Mouse (Mus musculus) heart, postnatal 36 days (tissue): ENCODE results near the gene Slc12a8. TPM values are rescaled to one million over a fixed set of nuclear protein-coding genes. Genes with fewer than 3 reads are reported as not detected.
"Not testable (repeated sequence)": the region's sequence is repeated elsewhere in the genome, so short reads cannot be mapped to it uniquely, and the experiment has no call there.

Experiments used
- DNase-seq, 2 experiments: peaks; one replicate each; pipeline ENCODE4 v3.0.0; 2021 to 2022
- intact Hi-C: fragments of 180-260 bp; cut with DNase I; formaldehyde crosslinking; loops from one replicate; pipeline ENCODE4 v1.15.1; 2025
- total RNA-seq, 2 experiments: library from RNA; stranded (reverse); gene quantifications; 2 replicates each; pipeline ENCODE4 v1.2.3; 2021

The Slc12a8 gene
- total RNA-seq, result under 1 TPM; 0.43 to 0.44 TPM

DNA sequence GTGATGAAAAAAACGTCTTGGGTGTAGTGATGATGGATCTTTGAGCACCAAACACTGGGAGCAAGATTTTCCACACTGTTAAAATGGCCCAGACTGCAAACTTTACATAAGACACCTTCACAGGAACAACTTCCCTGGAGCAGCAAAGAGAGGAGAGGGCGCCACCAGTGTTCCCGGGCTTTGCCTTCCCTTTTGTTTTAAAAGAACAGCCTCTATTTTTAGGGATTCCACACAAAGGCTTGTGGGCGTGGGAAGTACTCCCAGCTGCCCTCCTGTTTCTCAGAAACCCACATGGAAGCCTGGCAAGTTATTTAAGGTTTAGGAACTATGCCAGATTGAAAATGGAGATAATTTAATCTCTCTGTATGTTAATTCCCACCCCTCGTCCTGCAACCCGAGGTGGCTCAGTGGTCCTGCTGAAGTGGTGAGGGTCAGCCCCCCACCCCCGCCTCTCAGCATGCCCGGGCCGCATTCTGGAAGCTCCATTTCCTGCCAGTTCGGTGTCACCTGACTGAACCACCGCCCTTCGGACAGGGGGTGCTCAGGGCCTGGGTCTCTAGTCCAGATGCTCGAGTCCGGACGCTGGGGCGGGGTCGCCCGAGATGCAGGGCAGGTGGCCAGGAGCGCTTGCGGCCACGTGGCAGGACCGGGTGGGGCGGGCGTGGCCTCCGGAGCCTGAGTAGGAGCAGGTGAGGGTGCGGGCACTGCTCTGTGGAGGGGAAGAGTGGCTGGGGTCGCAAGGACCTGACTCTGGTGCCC is at the start of gene Slc12a8:
Slc12a8 (plus strand) TSS at position 522 of the 759 bp plus-strand sequence.
- intact Hi-C loops, result no loop called here

DNA sequence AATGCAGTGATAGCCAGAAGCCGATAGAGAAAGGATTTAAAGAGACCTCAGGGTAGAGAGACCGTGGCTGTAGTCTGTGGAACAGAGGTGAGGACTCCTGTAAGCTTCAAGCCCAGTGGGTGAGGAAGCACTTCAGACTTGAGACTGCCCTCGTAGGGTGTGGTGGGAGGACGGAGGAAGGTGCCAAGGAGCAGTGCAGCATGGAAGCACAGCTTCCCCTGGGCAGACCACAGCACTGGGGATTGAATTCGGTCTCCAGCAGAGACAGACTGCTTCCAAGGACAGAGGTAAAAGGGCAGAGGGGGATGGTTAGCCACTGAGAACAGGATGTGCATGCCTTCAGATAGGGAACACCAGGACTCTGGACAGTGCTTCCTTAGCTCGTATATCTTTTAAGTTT is 49.7 kb upstream of the Slc12a8 start:
- intact Hi-C loops, result no loop called here

More for the DNA sequence above, at the start of gene Slc12a8:
- peak; percentile 14 to 26 for DNase-seq

DNA sequence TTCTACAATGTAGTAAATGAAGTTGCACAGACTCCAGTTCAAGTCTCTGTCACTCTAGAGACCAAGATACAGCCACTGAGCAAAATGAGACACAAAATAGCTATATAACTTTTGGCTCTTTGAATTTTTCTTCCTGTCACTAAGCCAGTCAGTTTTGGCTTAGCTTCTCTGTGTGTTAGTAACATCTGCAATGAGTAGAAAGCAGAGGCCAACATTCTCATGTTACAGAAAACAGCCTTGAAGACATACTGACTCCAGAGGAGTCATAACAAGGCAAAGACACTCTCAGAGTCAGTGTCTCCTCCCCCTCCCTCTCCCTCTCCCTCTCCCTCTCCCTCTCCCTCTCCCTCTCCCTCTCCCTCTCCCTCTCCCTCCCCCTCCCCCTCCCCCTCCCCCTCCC is 47.2 kb upstream of the Slc12a8 start:
- DNase-seq, result no peak
- intact Hi-C loops, result no loop called here

More for the DNA sequence above, 49.7 kb upstream of the Slc12a8 start:
- no peak for DNase-seq

DNA sequence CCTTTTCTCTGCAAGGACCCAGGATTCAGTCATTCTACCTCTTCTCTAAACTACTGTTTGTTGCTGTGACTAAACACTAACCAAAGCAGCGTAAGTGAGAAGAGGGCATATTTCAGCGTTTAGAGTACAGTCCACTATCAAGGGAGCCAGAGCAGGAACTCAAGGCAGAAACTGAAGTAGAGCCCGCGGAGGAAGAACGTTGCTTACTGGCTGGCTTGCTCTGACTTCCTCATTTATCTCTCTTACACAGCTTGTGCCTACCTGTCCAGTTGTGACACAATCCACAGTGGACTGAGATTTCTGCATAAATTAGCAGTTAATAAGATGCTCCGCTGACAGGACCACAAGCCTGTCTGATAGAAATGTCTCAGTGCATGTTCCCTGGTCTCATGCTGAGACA is 42.7 kb upstream of the Slc12a8 start:
- intact Hi-C loops, result no loop called here
- no peak for DNase-seq

DNA sequence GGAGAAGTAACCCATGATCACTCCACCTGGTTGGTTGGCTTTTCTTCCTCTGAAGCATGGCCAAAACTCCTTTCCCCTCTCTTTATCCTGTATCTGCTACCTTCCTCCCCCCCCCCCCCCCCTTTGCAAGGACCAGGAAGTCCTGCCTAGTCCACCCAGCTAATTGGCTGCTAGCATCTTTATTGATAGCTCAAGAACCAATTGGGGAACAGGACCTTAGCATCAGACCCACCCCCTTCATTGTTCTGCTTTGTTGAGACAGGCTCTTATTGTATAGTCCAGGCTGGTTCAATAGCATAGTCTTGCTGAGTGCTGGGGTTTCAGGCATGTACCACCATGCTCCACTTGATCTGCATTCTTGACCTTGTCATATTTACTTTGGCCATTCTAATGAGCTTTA is 37.2 kb upstream of the Slc12a8 start:
- intact Hi-C loops, result loop anchor here (5.0 kb wide), 2 partner anchors 98 to 143 kb away; partner anchors contain the start of gene Zfp148
- no peak for DNase-seq

DNA sequence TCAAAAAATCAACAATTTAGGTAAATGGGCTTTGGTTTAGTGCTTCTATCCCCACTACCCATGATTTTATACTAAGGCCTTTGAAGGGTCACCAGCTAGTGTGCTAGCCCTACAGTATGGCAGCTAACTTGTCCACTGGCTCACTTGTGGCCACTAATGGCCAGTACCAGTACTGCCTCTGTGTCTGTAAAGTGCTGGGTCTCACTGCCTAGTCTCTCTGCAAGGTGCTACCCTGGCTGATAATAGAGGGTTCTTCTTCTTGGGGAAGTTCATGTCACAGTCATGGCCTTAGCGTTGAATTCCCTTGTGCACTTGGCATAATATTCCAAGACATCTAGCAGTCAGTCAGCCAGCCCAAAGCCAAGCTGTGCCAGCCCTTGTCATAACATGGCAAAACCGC is 36.0 kb upstream of the Slc12a8 start:
- DNase-seq, result peak; percentile 24 to 40
- intact Hi-C loops, result loop anchor here (5.0 kb wide), 1 partner anchor 144 kb away; no protein-coding TSS in a partner anchor

DNA sequence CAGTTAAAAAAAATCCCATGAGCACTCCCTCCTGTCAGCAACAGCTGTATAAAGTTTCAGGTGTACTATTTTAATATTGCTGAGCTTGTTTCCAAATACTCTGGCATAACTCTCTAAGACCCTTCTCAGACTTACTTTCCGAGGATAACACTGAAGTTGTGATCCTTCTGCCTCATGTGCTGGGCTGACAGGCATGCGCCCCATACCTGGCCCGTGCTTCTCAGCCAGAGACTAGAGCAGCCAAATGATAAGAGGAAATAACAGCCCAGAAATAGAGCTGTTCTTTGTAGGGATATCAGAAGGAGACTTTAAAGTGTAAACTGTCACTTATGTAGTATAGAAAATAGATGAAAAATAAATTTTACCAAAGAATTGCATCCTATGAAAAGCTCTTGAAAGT is 34.8 kb upstream of the Slc12a8 start:
- intact Hi-C loops, result loop anchor here (5.0 kb wide), 1 partner anchor 145 kb away; no protein-coding TSS in a partner anchor
- DNase-seq, result no peak

DNA sequence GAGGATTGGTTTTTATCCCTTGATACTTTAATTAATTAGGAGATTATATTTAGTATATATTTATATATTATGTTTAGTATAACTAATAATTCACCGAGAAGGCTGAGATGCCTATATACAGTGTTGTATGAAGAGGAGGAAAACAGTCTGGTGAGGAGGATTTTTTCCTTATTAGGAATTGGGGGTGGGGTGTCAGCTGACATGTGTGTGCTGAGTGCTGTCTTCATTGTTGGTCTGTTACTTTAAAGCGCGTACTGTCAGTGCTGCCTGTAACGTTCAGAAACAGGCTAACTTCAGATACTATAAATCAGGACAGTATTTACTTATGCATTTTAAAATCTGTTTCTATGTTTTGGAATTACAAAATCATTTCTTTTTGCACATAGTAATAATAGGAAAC is 29.4 kb upstream of the Slc12a8 start:
- intact Hi-C loops, result no loop called here
- no peak for DNase-seq

DNA sequence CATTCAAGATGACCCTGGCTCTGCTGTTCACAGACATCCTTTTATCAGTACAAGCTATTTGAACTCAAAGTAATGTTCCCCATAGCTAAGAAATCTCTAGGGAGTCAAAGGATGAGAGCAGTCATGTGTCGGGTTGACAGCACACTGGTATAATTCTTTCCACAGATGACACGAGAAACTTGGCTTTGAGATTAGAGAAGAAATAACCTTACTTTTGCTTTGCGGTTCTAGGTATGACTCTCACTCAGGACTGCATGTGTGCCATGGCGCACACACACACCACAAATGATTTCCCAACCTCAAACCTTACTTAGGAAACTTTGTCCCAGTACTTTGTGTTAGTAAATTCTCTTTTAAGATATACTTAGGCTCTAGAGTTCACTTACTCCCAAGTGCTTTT is 22.8 kb upstream of the Slc12a8 start:
- intact Hi-C loops, result no loop called here
- no peak for DNase-seq

DNA sequence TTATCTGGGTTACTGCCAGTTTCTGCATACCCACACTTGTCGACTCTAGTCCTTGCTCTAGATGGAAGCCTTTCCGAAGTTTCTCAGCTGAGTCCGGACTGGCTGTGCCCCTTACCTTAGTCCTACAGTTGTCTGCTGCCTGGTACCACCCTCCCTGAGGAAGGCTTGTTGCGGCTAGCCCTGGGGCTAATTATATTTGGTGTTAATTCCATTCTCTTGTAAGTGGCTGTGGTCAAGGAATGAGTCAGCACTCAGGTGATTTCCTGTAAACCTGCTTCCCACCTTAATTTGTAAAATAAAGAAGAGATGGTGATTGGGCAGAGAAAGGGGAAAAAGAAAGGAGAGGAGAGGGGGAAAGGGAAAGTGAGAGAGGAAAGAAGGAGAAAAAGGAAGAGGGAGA is 9.0 kb upstream of the Slc12a8 start:
- no peak for DNase-seq
- intact Hi-C loops, result no loop called here

DNA sequence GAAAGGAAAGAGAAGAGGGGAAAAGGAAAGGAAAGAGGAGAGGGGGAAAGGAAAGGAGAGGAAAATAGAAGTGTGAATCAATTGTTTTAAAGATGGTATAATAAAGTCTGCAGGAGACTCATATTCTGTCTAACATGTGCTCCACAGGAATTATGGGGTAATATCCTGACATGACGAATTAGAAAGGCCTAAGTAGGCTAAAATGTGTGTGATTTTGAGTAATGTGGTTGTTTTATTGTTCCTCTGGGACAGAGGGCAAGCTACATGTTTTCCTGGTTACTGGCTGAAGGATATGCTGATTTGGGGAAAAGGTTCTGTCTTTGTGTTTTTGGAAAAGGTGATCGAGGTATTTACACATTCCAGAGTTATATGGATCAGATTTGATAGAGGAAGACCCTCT is 7.9 kb upstream of the Slc12a8 start:
- DNase-seq, intact Hi-C loops: not testable (repeated sequence)

DNA sequence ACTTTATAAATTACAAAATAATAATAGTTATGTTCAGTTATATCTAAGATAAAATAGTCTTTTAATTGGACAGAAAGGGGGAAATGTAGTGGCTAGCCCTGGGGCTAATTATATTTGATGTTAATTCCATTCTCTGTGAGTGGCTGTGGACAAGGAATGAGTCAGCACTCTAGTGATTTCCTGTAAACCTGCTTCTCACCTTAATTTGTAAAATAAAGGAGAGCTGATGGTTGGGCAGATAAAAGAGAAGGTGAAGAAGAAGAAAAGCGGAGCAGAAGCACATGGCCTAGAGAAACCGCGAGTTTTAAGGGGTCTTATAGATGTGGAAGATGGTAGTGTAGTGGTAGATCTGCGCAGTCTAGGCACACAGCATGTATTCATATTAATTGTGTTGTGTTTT is 6.3 kb upstream of the Slc12a8 start:
- intact Hi-C loops, result not testable (repeated sequence)

DNA sequence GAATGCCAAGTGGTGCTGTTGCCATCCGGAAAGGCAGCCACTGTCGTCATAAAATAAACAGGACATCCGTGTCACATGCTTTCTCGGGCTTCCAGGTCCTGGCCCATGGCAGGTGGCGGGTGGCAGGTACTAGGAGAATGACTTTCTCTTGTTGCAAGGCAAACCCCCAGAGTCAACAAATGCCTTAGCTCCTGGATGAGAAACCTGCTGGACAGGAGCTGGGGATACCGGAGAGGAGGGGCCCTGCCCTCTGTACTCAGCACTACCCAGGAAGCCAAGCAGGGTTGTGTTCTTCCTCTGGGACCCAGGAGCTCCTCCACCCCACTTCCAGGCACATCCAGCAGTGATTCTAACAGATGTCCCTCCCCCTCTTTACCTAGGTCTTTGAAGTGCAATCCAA is 4.6 kb upstream of the Slc12a8 start:
- intact Hi-C loops, result no loop called here
- DNase-seq, result no peak

More for the DNA sequence above, 6.3 kb upstream of the Slc12a8 start:
- not testable (repeated sequence) for DNase-seq

DNA sequence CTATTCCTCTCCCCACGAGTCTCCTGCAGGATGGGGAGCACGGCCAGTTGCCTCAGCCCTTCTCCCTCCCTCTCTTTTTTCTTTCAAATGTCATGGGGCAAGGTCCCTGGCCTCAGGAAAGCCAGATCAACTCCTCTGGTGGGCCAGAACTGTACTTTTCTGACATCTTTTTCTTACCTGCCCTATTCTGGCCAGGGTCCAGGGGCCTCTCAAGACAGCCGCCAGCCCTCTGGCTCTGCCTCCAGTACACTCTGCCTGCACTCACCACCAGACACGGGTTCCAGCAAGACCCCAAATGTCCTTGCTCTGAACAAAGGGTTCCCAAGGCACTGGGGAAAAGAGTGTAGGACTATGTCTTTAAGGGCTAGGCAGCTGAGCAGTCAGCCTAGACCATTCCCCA is 499 bp downstream of the Slc12a8 start:
- intact Hi-C loops, result no loop called here
- DNase-seq, result no peak

DNA sequence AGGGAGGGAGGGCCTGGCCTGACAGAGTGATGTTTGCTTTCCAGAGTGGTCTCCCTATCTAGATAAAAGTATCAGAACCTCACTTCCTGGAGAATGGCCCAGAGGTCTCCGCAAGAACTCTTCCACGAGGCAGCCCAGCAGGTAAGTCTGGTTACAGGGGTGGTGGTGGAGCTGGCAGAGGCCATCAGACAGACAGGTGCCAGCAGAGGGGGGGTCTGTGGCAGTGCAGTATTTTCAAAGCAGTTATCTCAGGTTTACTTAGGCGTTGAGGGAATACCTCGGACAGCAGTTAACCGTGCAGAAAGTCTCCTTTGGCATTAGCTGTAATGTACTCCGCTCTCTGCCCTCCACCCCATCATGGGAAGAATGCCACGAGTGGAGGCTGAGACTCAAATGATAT is 1.1 kb downstream of the Slc12a8 start:
- DNase-seq, result no peak
- intact Hi-C loops, result no loop called here

DNA sequence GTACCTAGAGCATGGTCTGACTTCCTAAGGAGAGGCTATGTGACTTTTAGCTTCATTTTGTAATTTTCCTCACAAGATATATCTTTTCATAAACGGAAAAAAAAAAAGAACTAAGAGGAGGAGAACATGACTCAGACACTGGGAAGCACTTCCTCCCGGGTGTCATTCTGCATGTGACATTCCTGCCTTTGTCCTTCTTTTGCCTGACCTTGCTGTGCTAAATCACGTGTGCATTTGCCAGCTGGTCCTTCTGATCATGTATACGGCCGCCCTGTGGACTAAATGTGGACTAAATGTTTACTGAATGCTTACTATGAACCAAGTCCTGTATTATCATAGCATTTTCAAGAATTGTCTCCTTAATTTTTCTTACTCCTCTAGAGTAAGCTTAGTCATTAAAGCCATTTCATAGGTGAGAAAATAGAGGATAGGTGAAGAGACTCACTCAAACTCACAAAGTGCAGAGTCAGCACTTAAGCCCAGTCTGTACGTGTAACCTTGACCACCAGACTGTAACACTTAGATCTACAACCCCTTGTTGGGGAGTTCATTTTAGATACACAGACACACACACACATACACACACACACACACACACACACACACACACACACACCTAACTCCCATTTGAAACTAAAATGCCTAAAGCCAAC is 2.9 kb downstream of the Slc12a8 start:
- intact Hi-C loops, result no loop called here
- no peak for DNase-seq

DNA sequence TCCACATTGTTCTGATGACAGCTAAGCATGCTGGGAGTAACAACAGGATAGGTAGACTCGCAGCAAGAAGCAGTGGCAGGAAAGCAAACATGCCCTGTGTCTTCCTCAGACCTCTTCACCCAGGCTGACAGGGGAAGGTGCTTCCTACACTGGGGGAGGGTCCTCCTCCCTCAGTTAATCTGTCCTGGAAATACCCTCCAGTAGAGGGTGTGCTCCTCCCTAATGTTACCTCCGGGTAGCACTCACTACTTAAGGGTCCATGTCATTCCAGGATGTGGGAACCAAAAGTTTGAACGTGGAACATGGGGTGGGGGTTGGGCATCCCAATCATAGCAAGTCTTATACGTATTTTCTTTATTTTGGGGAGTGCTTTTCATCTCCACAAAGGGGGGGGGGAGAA is 5.4 kb downstream of the Slc12a8 start:
- DNase-seq, result no peak
- intact Hi-C loops, result no loop called here

DNA sequence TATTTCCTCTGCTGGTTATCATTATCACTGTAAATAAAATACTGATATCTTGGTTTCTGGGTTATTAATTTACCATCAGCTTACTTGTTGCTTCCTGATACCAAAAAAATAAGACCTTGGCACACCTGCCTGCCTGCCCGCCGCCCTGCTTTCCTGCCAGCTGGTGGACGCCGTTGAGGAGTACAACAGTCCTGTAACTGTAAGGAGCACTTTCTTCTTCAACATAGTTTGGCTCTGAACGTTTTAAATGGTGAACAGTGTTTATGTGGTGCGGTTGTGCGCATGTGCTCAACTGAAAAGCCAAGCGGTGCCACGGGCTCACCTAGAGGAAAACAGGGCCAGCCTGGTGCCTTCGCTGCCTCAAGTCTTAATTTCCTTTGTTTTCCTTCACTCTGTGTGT is 6.4 kb downstream of the Slc12a8 start:
- no peak for DNase-seq
- intact Hi-C loops, result no loop called here

DNA sequence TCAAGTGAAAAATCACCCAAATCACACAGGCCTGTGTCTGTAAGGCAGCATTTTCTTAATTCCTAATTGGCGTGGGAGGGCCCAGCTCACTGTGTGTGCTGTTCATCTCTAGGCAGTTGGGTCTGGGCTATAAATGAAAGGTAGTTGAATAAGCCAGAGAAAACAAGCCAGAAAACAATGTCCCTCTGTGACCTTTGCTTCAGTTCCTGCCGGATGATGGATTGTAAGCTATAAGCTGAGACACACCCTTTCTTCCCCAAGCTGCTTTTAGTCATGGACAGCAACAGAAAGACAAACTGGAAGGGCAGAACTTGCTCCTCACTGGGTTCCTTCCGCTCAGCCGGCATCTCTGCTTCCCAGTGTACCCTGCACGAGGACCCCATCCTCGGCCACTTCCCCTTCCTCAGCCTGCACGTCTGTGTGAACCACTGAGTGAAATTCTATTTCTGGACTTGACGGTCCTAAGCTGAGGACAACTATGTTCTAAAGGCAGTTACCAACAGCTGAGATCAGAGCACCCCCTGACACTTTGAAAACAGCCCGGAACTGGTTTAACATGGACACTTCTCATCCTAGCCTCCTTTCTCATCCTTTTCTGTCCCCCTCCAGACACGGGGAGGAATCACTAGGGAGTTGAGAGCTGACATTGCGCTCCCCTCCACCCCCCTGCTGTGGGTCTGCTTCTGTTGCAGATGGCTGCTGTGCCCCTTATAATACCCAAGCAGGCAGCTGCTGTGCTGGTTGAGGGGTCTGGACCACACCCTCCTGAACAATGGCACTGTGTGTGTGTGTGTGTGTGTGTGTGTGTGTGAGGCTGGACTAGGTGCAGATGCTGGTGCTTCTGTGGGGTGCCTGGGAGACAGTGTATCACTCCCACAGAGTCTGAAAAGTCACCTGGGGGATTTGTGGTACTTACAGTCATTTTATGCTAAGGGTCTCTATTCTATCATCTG is 12.7 kb downstream of the Slc12a8 start:
- intact Hi-C loops, result no loop called here
- DNase-seq, result no peak

DNA sequence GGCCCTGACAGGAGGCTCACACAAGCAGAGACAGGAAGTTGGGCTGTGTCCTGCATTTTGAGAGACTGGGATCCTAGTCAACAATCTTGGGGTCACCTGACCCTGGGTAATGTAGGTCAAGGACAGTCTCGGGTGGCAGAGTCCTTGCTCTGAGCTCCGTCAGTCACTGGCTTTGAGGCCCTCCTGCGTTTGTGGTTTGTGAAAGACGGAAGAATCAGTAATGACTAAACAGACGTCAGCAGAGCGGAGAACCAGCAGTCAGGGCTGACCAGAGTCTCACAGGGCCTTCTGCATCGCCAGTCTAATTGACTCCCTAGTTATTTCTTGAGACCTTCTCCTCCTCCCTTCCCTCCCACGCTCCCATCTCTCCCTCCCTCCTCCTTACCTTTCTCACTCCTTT is 14.1 kb downstream of the Slc12a8 start:
- intact Hi-C loops, result no loop called here
- DNase-seq, result no peak

DNA sequence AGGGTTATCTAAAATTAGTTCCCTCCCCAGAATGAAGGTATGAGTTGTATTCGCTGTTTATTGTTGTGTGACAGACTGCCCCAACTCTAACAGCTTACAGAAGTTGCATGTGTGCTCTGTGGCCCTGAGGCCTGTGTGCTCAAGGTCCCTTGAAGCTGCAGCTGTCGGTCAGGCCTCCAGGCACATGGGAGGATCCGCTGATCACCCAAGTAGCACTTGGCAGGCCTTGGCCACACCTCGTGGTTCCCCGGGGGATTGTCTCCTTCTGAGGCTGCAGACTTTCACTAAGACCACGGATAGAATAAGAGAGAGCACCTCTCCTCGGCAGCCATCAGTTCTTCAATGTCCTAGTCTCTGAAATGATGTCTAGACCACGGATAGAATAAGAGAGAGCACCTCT is 19.3 kb downstream of the Slc12a8 start:
- no peak for DNase-seq
- intact Hi-C loops, result no loop called here
